Mouse (Mus musculus): Measurements from ENCODE around the gene Tead3. TPM values are rescaled to one million over a fixed set of nuclear protein-coding genes. Genes with fewer than 3 reads are reported as not detected.
"Not testable (repeated sequence)": the region's sequence is repeated elsewhere in the genome, so short reads cannot be mapped to it uniquely, and the experiment has no call there.

Tead3 gene
- polyA plus RNA-seq, 1 experiment from 2014 or later = 5.2 TPM

DNA sequence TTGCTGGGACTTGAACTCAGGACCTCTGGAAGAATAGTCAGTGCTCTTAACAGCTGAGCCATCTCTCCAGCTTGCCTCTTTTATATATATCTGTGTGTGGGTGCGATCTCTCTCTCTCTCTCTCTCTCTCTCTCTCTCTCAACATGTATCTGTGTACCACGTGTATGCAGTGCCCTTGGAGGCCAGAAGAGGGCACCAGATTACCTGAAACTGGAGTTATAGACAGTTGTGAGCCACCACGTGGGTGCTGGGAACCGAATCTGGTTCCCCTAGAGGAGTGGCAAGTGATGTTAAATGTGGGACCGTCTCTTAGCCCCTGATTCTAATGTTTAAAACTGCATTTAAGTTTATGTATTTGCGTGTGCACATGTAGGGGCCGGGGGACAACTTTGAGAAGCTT lies 26.2 kb downstream of the Tead3 start:
- DNase-seq (ENCODE audit: extremely low spot score, low spot score); H3K27me3 ChIP-seq (ENCODE audit: poor library complexity, severe bottlenecking); H3K27ac ChIP-seq; H3K9me3 ChIP-seq; H3K4me3 ChIP-seq: not testable (repeated sequence)
- 92% methylated on average over 7 of the region's 7 CpGs for WGBS
- Histone ChIP-seq H3K36me3 (replicated peaks) (peaks cover 72% of the 10 kb centered on the region), H3K4me1 (peaks cover 24% of the 10 kb centered on the region)

DNA sequence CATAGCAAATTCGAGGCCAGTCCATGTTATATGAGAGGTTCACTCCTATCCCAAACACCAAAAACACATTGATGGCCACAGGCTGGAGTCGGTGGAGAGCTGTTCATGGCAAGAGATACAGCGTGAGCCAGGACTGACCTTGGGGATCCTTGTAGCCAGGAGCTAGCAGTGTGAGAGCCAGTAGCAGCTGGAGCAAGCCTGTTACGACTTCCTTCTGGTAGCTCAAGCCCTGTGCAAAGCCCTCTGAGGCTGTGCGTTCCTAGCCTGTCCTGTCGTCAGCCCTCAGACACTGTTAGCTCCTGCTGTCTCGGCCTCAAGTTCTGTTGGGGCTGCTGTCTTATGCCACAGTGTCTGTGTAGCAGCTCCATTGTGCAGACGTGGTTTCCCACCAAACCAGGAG lies 26.8 kb downstream of the Tead3 start:
- Histone ChIP-seq H3K9me3 (peaks cover 6% of the 10 kb centered on the region; the same call in 1 of the 2 replicates), H3K27me3 (ENCODE audit: poor library complexity, severe bottlenecking) (no peaks in the 10 kb centered on the region), H3K27ac (no peak overlapping the region), H3K36me3 (replicated peaks) (peaks cover 71% of the 10 kb centered on the region), H3K4me3 (no peak overlapping the region), H3K4me1 (peaks cover 20% of the 10 kb centered on the region)
- WGBS = 91% methylated on average over 8 of the region's 8 CpGs
- no peak for DNase-seq (ENCODE audit: extremely low spot score, low spot score)

DNA sequence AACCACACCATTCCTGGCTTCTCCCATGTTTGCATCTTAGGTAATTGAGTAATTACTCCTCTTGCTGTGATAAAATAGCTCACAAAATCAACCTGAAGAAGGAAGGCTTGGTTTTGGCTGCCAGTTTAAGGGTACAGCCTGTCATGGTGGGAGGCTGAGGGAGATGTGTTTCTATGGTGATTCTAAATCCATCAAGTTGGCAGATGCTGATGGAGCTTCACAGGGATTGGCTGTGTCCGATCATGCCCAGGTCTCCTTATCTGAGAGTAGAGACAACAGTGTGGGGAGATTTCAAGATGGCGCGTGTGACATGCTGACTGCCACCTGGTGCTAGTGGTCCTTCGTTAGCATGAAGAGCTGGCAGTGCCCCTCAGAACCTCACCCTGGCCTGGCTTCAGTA lies 28.9 kb downstream of the Tead3 start:
- 95% methylated on average over 4 of the region's 4 CpGs for WGBS
- peaks cover 91% of the 10 kb centered on the region for H3K36me3 ChIP-seq (replicated peaks)

DNA sequence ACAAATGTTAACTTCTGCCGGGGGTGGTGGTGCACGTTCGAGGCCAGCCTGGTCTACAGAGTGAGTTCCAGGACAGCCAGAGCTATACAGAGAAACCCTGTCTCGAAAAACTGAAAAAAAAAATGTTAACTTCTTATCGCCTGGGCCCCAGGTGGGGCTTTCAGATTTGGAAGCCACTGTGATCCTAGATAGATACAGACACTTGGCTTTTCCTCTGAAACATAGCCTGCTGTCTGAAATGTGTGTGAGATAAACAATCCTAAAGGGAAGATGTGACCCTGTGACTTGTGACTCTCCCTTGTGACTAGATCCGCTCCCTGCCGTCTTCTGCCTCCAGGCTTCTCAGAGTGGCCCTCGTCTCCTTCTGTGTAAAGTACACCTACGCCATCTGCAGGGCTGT lies 32.9 kb downstream of the Tead3 start:
- Histone ChIP-seq H3K4me3 (no peak overlapping the region), H3K27ac (no peak overlapping the region), H3K9me3 (no peaks in the 10 kb centered on the region), H3K36me3 (replicated peaks) (peaks cover 68% of the 10 kb centered on the region), H3K4me1 (peaks cover 41% of the 10 kb centered on the region), H3K27me3 (ENCODE audit: poor library complexity, severe bottlenecking) (no peaks in the 10 kb centered on the region)
- no peak for DNase-seq (ENCODE audit: extremely low spot score, low spot score)
- 87% methylated on average over 9 of the region's 9 CpGs for WGBS

More for the DNA sequence above, 28.9 kb downstream of the Tead3 start:
- H3K4me1 ChIP-seq = peaks cover 11% of the 10 kb centered on the region
- H3K27ac ChIP-seq = no peak overlapping the region
- no peak overlapping the region for H3K4me3 ChIP-seq
- no peaks in the 10 kb centered on the region for H3K27me3 ChIP-seq (ENCODE audit: poor library complexity, severe bottlenecking)
- peaks cover 6% of the 10 kb centered on the region; the same call in 1 of the 2 replicates for H3K9me3 ChIP-seq
- DNase-seq (ENCODE audit: extremely low spot score, low spot score) = no peak

DNA sequence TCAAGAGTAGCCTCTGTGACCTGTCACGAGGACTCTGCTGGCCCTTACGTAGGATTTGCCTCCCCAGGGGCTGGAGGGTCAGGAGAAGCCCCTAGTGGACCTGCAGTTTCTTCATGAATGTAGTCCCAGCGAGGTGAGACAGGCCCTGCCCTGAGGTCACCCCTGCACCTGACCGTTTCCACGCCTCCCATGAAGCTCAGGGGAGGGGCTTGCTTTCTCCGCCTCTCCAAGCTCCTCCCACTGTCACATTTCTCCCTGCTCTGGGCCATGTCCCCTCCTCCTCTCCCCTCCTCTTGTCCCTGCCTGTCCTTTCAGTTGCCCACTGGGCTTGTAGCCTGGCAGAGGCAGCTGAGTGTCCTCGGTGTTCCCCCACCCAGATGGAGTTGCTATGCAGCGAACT lies 33.5 kb downstream of the Tead3 start:
- no peaks in the 10 kb centered on the region for H3K27me3 ChIP-seq (ENCODE audit: poor library complexity, severe bottlenecking)
- no peaks in the 10 kb centered on the region for H3K9me3 ChIP-seq
- DNase-seq (ENCODE audit: extremely low spot score, low spot score) = no peak
- H3K36me3 ChIP-seq (replicated peaks) = peaks cover 61% of the 10 kb centered on the region
- 63% methylated on average over 8 of the region's 8 CpGs for WGBS
- H3K27ac ChIP-seq = peak overlapping the region; percentile 46; the same call in 1 of the 2 replicates
- H3K4me3 ChIP-seq = no peak overlapping the region
- H3K4me1 ChIP-seq = peaks cover 45% of the 10 kb centered on the region

DNA sequence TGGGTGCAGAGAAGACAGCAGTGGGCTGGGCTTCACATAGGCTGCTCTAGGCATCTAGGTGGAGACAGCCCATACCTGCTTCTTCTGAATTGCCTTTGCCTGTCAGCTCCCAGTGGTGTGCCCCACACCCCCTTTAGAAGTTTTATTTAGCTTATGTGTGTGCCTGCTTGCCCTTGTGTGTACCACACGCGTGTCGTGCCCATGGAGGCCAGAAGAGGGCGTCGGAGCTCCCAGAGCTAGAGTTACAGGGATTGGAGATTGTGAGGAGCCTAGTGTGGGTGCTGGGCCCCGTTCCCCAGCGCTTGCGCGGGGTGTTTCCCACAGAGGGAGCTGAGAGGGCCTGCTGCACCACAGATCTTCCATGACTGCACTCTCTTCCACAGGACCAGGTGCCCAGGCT lies 34.1 kb downstream of the Tead3 start:
- no peak for DNase-seq (ENCODE audit: extremely low spot score, low spot score)
- H3K4me3 ChIP-seq = no peak overlapping the region
- peaks cover 45% of the 10 kb centered on the region for H3K4me1 ChIP-seq
- H3K9me3 ChIP-seq = no peaks in the 10 kb centered on the region
- WGBS = 87% methylated on average over 9 of the region's 9 CpGs
- no peak overlapping the region for H3K27ac ChIP-seq
- no peaks in the 10 kb centered on the region for H3K27me3 ChIP-seq (ENCODE audit: poor library complexity, severe bottlenecking)
- peaks cover 56% of the 10 kb centered on the region for H3K36me3 ChIP-seq (replicated peaks)

DNA sequence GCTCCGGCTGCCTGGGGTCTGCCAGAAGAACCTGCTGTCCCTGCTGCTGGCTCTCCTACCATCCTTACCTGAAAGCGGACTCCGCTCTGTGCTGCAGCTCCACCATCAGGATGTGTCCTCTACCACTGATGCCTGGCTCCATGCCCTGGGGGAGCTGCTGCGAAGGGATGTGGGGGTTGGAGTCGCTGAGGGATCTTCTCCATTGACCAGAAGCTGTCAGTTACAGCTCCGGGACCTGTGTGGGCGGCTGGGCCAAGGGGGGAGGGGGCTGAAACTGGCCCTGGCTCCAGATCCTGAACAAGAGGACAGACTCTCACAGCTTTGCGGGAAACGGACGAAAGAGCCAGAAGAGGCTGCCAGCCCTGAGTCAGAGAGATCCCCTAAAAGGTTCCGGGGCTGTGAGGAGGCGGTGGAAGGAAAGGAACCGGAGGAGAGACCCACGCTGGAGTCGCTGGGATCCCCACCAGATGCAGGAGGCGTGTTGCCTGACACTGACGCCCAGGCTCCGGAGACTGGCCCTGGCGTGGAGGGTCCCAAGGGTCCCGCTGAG lies 34.9 kb downstream of the Tead3 start:
- 84% methylated on average over 20 of the region's 20 CpGs for WGBS
- no peaks in the 10 kb centered on the region for H3K27me3 ChIP-seq (ENCODE audit: poor library complexity, severe bottlenecking)
- H3K4me3 ChIP-seq = peak overlapping the region; percentile 0; the same call in 1 of the 2 replicates
- peaks cover 45% of the 10 kb centered on the region for H3K4me1 ChIP-seq
- H3K9me3 ChIP-seq = no peaks in the 10 kb centered on the region
- DNase-seq (ENCODE audit: extremely low spot score, low spot score) = no peak
- H3K27ac ChIP-seq = 0 out of 2 replicates have a peak overlapping the region, but pooled peaks have one; percentile 3
- H3K36me3 ChIP-seq (replicated peaks) = peaks cover 49% of the 10 kb centered on the region

DNA sequence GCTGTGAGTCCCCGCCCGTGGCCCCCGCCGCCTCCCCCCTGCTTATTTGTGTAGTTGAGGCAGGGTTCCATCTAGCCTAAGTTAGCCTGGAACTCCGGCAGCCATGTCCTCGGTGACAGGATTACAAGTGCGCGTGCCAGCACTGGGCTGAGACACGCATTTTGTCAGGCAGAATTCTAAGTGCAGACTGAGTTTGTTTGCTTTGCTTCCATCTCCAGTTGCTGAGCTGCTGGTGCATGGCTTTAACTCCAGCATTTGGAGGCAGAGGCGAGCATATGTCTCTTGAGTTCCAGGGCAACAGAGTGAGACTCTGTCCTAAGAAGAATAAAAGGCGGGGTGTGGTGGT lies 36.8 kb downstream of the Tead3 start:
- Histone ChIP-seq H3K36me3 (replicated peaks) (peaks cover 34% of the 10 kb centered on the region), H3K27ac (peak overlapping the region; percentile 95), H3K4me1 (peaks cover 45% of the 10 kb centered on the region), H3K27me3 (ENCODE audit: poor library complexity, severe bottlenecking) (no peaks in the 10 kb centered on the region), H3K9me3 (no peaks in the 10 kb centered on the region), H3K4me3 (peak overlapping the region; percentile 88)
- DNase-seq (ENCODE audit: extremely low spot score, low spot score) = no peak
- WGBS = 2% methylated on average over 11 of the region's 11 CpGs

DNA sequence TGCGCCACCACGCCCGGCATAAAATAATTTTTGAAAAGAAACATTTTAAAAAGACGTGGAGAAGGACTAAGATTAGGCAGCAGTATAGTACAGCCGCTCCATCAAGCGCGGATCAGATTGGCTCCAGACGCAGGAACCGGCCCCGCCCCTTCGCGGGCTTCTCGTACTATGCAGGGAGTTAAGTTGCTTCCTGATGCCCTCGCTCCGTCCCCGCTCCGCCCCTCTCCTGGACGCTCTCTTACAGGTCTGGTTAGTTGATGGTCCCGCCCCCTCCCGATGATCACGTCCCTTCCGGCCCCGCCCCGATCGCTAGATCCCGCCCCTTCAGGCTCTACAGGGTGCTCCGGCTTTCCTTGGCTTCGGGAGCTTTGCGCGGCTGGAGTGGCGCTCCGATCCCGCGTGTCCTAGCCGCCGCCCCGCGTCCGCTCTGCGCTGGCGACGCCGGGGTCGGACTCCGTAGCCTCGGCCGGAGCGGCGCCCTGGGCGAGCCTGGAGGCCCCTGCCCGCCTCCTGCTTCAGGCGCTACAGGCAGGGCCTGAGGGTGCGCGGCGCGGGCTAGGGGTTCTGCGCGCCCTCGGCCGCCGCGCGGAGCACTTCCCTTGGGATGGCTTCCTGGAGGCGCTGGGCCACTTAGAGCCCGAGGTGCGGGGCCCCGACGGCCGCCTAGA lies 37.3 kb downstream of the Tead3 start, which contains the start of gene Fance:
Gene Fance (plus strand): TSS at position 308 of the 668 bp plus-strand sequence.
- under 1% methylated on average over 69 of the region's 69 CpGs for WGBS
- peaks cover 50% of the 10 kb centered on the region for H3K4me1 ChIP-seq

DNA sequence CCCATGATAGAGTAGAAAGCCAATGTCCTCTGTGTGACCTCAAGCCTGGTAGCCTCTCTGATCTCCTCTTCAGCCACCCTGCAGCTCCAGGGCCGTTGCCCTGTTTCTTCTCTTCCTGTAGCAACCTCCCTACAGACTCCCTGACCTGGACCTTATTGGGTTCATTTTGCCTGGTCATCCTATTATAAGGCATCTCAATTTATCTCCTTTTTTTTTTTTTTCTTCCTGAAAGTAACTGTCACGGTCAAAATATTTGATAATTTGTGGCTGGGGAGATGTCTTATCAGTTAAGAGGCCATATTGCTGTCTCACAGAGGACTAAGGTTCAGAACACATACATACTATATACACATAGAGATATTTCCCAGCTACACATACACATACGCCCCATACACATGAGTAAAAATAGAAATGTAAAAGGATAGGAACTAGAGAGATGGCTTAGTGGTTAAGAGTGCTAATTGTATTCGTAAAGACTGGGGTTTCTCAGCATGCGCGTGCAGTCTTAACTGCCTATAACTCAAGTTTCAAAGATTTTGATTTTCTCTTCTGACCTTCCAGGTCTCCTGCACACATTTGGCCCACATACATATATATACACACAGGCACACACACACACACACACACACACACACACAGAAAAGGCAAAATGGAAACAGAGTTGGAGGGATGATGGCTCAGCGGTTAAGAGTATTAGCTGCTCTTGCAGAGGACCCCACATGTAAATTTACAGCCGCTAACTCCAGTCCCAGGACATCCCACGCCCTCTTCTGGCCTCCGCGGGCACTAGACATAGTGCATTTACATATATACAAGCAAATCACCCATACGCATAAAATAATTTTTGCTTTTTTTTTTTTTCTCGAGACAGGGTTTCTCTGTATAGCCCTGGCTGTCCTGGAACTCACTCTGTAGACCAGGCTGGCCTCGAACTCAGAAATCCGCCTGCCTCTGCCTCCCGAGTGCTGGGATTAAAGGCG lies 38.1 kb downstream of the Tead3 start:
- Histone ChIP-seq H3K9me3 (no peaks in the 10 kb centered on the region), H3K36me3 (replicated peaks) (peaks cover 21% of the 10 kb centered on the region), H3K27me3 (ENCODE audit: poor library complexity, severe bottlenecking) (no peaks in the 10 kb centered on the region), H3K4me3 (peak overlapping the region; percentile 88), H3K4me1 (peaks cover 53% of the 10 kb centered on the region), H3K27ac (peak overlapping the region; percentile 95)
- DNase-seq (ENCODE audit: extremely low spot score, low spot score) = no peak
- WGBS = 28% methylated on average over 17 of the region's 17 CpGs

More for the DNA sequence above, 37.3 kb downstream of the Tead3 start, which contains the start of gene Fance:
- H3K4me3 ChIP-seq = peak within 1 kb of the TSS; percentile 88
- peaks cover 29% of the 10 kb centered on the region for H3K36me3 ChIP-seq (replicated peaks)
- peak; percentile 100 for DNase-seq (ENCODE audit: extremely low spot score, low spot score)
- no peaks in the 10 kb centered on the region for H3K9me3 ChIP-seq
- peak within 1 kb of the TSS; percentile 95 for H3K27ac ChIP-seq
- H3K27me3 ChIP-seq (ENCODE audit: poor library complexity, severe bottlenecking) = no peaks in the 10 kb centered on the region

DNA sequence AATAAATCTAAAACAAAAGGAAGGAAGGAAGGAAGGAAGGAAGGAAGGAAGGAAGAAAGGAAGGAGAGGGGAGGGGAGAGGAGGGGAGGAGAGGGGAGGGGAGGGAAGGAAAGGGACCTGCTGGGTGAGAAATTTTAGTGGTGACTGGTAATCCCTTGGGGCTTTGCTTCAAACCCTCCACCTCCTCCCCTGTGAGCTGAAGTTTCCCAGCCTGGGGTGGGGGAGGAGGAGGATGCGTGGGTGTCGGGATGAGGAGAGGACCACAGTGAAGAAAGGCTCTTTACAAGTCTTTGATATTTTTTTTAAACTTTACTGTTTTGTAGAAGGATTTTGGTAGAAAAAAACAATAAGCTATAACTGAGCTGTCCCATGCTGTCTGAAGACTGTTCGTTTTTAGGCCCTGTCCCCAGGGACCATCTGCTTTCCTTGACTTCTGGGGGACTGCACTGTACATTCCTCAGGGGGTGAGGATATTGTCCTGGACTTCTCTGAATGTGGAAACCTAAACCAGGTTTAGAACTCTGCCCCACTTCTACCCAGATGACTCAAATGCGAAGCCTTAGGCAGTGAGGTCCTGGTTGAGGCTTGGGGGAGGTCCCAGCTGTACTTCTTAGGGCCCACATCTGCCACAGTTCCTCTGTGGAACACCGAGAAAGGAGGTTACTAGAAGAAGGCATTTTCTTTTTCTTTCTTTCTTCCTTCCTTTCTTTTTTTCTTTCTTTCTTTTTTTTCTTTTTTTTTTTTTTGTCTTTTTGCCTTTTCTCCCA lies 39.1 kb downstream of the Tead3 start:
- no peak for DNase-seq (ENCODE audit: extremely low spot score, low spot score)
- Histone ChIP-seq H3K27ac (no peak overlapping the region), H3K4me1 (peaks cover 43% of the 10 kb centered on the region), H3K36me3 (replicated peaks) (peaks cover 11% of the 10 kb centered on the region), H3K27me3 (ENCODE audit: poor library complexity, severe bottlenecking) (no peaks in the 10 kb centered on the region), H3K9me3 (no peaks in the 10 kb centered on the region), H3K4me3 (no peak overlapping the region)
- WGBS = 78% methylated on average over 5 of the region's 5 CpGs

DNA sequence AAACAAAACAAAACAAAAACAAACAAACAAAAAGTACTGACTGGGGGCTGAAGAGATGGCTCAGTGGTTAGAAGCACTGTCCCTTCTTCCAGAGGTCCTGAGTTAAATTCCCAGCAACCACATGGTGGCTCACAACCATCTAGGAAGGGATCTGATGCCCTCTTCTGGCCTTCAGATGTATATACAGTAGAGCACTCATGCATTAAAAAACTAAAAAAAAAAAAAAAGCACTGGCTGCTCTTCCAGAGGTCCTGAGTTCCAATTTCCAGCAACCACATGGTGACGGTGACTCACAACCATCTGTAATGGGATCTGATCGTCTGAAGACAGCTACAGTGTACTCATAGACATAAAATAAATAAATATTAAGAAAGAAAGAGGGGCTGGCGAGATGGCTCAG lies 39.8 kb downstream of the Tead3 start:
- Histone ChIP-seq H3K4me1 (peaks cover 36% of the 10 kb centered on the region), H3K4me3 (no peak overlapping the region), H3K9me3 (no peaks in the 10 kb centered on the region), H3K27ac (no peak overlapping the region), H3K36me3 (replicated peaks) (peaks cover 4% of the 10 kb centered on the region), H3K27me3 (ENCODE audit: poor library complexity, severe bottlenecking) (no peaks in the 10 kb centered on the region)
- DNase-seq (ENCODE audit: extremely low spot score, low spot score) = no peak
- WGBS = 86% methylated on average over 3 of the region's 3 CpGs

Measured in forebrain, embryonic 10.5 days (tissue).